Mouse (Mus musculus) frontal cortex, adult 2 months (tissue): Measurements from ENCODE around the gene Diaph2. TPM values are rescaled to one million over a fixed set of nuclear protein-coding genes. Genes with fewer than 3 reads are reported as not detected.
A peak's percentile ranks its signal among the peaks of the same experiment; 100 is the strongest.
"Not testable (repeated sequence)": the region's sequence is repeated elsewhere in the genome, so short reads cannot be mapped to it uniquely, and the experiment has no call there.

Experiments used
- DNase-seq, 2 experiments: peaks; one replicate each; pipeline ENCODE4 v3.0.0; 2022; ENCODE audit warnings: low spot score in 1 of 2; ENCODE audit errors: extremely low spot score in 1 of 2
- polyA plus RNA-seq: library from polyadenylated mRNA; depleted of rRNA; stranded (reverse); fragments of >200 nt; gene quantifications from 2 replicates; pipeline ENCODE4 v1.2.3, GENCODE M21; 2012

The Diaph2 gene
- polyA plus RNA-seq, 1 experiment: 7.4 TPM

- peak; percentile 21 to 50 for DNase-seq
These were observed 504.1 kb downstream of the Diaph2 start for GRCm38 (mm10) chrX:130253664-130254063.

- DNase-seq: no peak
These were observed 516.2 kb downstream of the Diaph2 start for GRCm38 (mm10) chrX:130265707-130266106.

- no peak for DNase-seq
These were observed 529.6 kb downstream of the Diaph2 start for GRCm38 (mm10) chrX:130279144-130279543.

DNA sequence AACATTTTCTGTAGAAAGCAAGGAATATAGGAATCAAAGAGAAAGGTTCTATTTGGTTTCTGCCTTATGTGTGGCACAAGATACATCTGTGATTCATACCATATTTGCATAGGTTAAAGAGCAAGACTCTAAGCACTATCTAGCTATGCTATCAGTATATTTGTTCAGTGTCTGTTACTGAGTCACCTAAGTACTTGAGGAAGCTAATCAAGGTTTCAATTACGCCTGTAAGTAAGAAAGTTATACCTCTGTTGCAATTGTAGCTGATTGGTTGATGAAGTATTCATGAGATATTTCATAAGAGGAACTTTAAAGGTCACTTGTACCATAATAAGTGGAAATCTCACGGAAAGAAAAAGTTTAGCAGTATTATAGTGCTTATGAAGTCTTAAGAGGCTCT is 531.9 kb downstream of the Diaph2 start:
- no peak for DNase-seq

DNA sequence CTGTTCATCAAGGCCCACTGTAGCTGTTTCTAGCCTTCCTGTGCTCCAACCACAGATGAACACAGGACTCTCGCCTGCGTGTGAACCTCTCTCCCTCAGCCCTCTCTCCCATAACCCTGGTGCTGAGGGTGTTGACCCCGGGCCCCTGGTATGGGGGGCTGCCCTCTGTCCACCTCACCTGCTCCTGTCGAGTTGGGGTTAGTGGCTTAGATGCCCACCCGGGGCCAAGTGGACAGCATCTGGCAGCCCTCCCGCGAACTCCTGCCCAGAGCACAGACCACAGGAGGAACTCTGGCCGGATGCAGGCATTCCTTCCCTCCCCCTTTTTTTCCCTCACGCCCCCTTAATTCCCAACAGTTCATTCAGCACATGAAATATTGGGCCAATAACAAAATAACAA is 537.5 kb downstream of the Diaph2 start:
- DNase-seq: no peak

DNA sequence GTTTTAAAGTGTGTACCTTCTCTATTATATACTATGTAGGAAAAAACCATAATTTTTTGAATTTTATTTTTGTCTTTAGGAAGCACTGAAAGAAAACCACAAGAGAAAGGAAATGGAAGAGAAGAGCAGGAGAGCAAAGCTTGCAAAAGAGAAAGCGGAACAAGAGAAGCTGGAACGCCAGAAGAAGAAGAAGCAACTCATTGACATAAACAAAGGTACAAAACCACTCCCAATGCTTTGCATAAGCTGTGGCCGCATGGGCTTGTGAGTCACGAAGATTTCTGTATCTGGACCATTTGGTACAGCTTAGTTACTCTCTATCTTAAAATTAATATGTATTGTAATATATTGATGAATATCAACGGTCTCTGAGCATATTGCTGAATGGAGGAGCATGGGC is 540.2 kb downstream of the Diaph2 start:
- no peak for DNase-seq

DNA sequence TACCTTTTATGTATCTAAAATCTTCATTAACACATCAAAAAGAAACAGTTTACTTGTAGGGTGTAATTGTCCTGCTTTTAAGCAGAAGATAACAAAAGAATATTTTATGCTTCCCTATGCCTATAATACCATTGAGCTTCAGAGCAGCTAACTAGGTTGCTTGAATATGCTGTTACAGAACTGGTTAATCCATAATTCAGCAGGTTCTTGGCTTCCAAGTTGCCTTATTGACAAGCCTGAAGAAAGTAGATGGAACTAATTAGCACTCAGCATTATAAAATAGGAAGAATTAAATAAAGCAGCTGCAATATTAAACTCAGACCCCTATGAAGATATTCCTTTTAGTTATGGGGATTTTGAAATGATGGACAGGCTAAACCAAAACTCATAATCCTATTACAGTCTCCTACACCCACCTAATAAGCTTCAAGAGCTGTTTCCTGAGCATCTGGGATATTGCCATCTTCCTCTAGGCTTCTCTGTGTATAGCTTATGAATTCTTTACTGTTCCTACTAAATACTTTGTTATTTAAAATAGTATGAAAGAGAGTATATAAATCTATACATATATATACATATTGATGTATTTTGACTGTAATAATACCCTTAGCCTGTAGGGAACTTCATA is 601.4 kb downstream of the Diaph2 start:
- DNase-seq: no peak

DNA sequence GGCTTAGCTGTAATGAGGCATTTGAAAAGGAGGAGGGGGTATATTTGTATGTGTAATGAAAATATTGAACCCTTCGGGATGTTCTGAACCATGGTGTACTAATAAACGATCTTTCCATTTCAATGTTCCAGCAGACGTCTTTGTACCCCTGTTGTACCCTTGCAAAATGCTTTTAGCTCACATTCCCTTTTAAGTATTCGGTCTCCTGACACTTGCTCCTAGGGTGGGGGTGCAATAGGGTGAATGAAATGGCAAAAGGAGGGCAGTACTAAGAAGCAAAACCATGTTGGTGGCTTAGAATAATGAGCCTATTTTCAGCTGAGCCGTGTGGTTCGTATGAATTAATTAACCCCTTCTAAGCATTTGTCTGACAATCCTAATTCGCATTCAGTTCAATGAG is 601.9 kb downstream of the Diaph2 start:
- no peak for DNase-seq

- no peak for DNase-seq
These were observed 644.1 kb downstream of the Diaph2 start for GRCm38 (mm10) chrX:130393508-130394145.

- peak in 1 of 2 experiments; percentile 6 for DNase-seq
These were observed 653.7 kb downstream of the Diaph2 start for GRCm38 (mm10) chrX:130403214-130403613.

DNA sequence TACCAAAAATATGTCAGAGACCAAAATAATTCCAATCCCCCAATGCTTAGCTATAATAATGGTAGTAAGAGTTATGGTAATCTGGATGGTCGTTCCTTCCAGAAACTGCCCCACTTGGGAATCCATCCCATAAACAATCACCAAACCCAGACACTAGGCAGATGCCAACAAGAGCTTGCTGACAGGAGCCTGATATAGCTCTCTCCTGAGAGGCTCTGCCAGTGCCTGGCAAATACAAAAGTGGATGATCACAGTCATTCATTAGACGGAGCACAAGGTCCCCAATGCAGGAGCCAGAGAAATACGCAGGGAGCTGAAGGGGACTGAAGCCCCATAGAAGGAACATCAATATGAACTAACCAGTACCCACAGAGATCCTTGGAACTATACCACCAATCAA is 657.9 kb downstream of the Diaph2 start:
- not testable (repeated sequence) for DNase-seq

DNA sequence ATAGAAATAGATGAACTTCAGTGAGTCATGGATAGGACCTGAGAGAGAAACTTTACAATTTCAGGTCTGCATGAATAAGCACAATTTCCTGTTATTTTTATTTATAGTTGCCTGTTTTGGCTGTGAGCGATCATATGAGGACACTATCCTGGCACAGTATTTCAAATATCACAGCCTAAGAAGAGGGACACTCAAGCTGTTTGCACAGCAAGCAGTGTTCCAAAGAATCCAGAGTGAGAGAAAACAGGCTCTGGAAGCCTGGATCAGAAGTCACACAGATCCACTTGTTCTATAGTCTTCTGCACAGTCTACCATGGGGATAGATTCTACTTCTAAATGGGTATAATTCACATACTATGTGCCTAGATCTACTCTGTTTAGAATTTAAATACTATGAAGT is 659.4 kb downstream of the Diaph2 start:
- no peak for DNase-seq

DNA sequence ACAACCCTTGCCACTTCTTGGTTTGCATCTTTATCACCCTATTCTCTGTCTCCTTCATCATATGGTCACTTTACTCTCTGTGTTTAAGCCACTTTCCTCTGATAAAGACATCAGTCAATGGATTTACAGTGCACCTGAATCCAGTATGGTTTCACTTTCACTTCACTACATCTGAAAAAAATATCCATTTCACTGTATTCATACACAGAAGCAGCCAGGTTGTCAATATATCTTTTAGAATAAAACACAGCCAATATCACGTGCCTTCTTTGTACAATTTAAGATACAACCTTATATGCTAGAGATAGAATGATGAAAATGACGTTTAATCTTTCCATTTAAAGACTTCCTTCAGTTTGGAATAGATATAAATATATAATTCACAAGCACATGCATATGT is 673.6 kb downstream of the Diaph2 start:
- DNase-seq: no peak

DNA sequence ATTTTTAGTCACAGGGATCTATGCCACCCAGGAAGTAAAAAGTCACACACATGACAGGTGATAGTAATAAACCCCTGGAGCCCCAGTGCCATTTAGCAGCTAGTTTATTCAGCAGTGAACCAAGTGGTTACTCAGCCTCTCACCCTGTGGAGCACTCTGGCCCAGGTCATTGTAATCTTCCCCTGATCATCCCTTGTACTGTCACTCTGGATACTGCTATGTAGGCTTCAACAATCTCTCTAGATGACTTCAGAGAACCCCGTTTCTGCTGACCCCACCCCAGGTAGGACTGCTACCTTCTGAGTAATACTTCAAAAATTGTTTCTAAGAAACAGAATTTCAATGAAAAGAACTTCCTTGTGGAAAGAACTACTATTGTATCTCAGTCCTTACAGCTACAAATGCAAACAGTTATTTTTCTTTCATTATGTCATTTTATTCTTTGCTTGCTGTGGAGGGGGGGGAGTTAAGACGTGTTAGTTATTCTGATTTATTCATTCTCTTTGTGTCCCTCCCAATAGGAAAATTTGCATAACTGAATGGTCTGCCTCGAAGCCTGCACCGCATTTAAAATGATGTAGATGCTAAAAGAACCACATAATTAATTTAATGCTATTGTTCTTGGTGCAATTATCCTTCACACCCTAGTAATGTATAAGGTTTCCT is 702.4 kb downstream of the Diaph2 start:
- DNase-seq: no peak

GRCm38 (mm10) chrX:130452488-130452823 is 702.9 kb downstream of the Diaph2 start:
- DNase-seq: no peak

DNA sequence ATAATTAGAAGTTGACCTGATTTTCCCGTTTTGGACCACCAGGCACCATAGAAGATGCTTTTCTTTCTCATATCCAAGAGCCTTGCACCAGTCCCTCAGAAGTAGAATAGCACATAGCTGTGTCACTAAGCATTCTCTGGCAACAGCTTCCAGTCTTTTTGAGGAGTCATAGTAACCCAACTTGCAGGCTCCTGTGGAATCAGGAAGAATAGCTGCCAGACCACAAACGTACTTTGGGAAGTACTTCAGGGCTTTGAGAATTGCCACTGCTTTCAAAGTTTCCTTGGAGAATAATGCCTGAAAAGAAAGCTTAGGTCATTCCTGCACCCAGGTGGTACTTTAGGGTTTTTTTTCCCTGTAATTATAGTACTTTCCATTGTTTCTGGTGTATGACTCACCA is 723.6 kb downstream of the Diaph2 start:
- no peak for DNase-seq

GRCm38 (mm10) chrX:130480877-130481276 is 731.3 kb downstream of the Diaph2 start:
- no peak for DNase-seq

- peak in 1 of 2 experiments; percentile 9 for DNase-seq
These were observed 753.3 kb downstream of the Diaph2 start for GRCm38 (mm10) chrX:130502680-130503464.

GRCm38 (mm10) chrX:130503465-130503860 is 753.9 kb downstream of the Diaph2 start:
- peak in 1 of 2 experiments; percentile 4 for DNase-seq

DNA sequence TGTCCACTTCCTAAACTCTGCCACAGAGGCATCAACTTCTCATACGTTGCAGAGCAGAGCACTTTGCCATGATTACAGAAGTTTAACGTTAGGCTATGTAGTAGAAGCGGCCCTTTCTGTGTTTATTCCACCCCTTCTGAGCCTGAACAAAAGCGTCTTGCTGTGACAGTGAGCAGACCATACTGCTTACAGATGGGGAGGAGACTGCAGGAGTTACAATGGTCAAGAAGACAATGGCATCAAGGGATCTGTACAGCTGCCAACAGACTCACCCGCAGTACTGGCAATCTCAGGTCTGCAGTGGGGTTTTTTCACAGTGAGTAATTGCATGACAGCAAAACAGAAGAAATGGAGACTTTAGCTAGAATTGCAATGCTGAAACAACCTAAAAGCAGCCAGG is 756.1 kb downstream of the Diaph2 start:
- DNase-seq: no peak
